Mouse (Mus musculus): Measurements from ENCODE around the gene Hils1. TPM values are rescaled to one million over a fixed set of nuclear protein-coding genes. Genes with fewer than 3 reads are reported as not detected.
A peak's percentile ranks its signal among the peaks of the same experiment; 100 is the strongest.

Hils1 gene
- polyA plus RNA-seq, 1 experiment, result not detected

DNA sequence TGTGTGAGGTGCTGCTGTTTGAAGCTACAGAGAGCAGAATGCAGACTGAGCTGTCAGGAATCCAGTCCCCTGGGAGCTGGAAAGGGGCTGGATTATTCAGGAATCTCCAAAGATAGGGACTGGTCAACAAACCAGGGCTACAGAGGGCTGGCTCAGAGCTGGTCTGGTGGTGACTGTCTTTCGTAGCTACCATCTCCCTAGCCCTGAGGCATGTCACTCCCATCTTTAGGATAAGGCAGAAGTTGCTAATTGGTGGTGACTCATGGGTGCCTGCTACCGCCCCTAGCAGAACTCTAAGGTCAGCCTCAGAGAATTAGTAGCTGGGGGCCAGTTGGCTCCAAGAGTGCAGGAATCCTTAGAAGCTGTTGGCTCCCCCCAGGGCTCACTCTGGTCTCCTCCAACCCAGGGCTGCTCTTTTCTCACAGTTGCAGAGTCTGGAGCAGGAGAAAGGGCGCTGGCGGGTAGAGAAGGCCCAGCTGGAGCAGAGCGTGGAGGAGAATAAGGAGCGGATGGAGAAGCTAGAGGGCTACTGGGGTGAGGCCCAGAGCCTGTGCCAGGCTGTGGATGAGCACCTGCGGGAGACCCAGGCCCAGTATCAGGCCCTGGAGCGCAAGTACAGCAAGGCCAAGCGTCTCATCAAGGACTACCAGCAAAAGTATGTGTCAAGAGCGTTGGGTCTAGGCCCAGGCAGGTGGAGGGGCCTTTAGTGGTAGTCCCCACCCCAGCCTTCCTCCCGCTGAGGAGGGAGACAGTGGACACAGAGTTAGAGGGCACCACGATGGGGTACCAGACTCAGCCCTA, 36.9 kb downstream of the Hils1 start:
- TF ChIP-seq GATA1 (IDR thresholded peaks at IDR 0.05; ENCODE audit: low read length), result no peak

DNA sequence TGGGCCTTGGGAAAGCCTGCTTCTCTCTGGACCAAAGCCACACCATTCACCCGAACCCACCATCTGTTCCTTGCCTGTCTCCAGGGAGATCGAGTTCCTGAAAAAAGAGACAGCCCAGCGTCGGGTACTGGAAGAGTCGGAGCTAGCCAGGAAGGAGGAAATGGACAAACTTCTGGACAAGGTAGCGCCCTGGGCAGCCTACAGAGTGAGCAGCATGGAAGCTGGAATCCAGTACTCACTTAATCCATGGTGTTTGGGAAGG, 37.5 kb downstream of the Hils1 start:
- no peak for TF ChIP-seq GATA1 (IDR thresholded peaks at IDR 0.05; ENCODE audit: low read length)

DNA sequence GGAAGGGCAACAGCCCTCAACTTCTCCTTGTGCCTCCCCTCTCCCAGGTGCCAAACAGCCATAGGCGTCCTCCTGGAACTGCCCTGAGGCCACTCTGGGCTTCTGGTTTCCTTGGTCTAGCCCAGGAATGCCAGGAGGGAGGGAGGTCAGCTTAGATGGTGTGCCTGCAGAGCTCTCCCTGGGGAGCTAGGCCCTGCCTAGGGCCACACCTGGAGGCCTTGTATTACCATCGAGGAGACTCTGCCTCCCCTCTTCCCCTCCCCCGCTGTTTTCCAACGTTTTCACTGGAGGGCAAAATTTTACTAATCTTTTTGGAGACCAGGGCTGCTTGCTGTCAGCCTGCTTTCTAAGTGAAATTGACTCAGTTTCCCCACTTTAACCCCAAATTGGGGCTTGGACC, 38.6 kb downstream of the Hils1 start:
- no peak for TF ChIP-seq GATA1 (IDR thresholded peaks at IDR 0.05; ENCODE audit: low read length)

DNA sequence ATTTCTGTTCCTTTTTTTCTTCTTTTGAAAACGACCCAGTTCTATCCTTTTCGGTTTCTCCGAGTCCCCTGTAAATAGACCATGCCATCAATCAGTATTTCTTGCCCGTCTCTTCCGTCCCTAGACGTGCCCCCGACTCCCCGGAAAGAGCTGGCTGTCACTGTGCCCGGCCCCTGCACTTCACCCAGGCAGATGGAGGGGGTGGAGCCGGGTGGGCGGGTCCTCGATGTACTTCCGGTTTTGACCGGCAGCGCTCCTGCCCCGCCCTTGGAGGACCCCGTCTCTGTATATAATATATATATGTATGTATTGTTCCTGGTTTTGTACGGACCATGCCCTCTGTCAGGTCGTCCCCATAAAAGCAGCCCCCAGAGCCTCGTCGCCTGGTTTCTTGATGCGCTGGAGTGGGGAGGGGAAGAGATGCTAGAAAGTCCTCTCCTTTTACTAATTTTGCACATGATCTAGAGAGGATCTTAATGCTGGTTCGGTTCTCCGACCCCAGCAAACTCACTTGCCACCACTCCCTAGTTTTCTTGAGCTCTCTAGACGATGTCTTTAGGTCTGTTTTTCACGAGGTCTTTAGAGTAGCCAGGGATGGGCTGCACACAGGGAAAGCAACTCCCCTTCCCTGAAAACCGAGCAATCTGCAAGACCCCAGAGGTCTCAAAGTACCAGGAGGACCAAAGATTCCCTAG, 39.3 kb downstream of the Hils1 start:
- no peak for TF ChIP-seq GATA1 (IDR thresholded peaks at IDR 0.05; ENCODE audit: low read length)

DNA sequence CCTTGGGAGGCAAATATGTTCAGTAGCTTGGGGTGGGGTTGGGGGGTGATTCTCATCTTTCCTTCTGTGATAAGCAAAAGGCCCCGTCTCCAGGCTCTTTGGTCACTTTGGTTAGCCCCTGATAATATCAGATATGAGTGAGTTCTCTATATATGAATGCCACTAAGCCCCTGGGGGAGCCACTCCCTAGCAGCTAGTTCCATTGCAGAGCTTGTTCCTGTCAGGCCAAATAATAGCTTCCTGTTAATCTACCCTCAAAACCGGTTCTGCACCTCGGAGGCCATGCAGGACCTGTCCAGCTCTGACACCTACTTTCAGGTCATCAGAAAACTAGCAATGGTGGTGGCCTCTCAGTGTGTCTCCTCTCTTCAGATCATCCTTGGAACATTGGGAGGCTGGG, 40.0 kb downstream of the Hils1 start:
- no peak for TF ChIP-seq GATA1 (IDR thresholded peaks at IDR 0.05; ENCODE audit: low read length)

DNA sequence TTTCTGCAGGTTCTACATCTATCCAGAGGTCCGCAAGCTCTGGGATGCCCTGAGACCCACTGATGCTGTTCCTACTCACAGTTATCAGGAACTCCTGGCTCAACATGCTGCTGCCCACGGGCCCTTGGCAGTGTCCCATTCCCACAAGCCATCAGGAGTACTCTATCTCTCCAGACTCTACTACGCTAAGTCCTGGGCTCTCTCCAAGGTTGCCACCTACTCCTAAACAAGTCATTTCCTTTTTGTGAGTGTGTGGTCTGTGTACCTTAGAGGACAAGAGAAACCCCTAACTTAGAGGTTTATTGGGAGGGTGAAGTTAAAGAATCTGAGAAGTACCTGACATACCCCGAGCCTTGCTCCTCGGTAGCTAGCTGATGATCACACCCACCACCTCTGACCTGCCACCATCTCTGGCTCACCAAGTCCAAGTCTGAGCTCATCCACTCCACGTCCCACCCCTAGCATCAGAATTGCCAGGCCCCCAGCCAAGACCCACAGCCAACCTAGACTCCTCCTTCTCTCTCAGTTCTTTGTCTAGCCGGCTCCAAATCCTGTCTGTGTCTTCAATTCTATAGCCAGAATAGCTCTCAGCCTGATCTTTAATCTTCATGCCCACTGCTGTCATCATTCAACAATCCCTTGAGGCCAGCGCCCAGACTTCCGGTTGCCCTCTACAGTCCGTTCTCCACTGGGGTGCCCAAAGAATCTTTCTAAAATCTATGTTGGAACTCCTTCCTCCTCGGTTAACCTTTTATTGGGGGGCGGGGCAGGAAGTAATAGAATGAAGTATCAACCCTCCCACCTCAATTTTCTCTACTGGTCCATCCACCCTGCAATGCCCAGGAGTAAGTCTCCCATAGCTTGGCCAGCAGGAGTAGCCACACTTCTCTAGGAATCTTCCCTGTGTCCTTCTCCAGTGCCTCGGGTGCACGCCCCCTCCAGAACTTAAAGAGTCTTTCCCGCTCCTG, 41.6 kb downstream of the Hils1 start:
- no peak for TF ChIP-seq GATA1 (IDR thresholded peaks at IDR 0.05; ENCODE audit: low read length)

DNA sequence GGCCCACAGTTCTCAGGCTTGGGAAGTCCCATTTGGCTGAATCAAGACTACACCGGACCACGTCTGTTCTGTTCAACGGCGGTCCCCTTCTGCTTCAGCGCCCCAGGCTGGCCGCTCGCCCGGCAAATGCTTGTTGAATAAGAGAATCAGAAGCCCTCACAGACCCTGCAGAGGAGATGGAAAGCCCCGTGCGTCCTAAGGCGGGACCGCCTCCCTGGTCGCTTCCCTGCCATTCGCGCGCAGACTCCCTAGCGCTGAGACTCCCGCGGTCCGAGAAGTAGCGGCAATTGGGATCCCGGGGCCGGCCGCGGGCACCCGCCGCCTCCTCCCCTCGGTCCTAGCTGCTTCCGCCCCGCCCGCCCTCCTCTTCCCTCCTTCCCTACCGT, 42.2 kb downstream of the Hils1 start, which contains the start of gene Samd14:
Samd14 (plus strand) TSS at position 251 of the 386 bp plus-strand sequence.
- no peak for TF ChIP-seq GATA1 (IDR thresholded peaks at IDR 0.05; ENCODE audit: low read length)

DNA sequence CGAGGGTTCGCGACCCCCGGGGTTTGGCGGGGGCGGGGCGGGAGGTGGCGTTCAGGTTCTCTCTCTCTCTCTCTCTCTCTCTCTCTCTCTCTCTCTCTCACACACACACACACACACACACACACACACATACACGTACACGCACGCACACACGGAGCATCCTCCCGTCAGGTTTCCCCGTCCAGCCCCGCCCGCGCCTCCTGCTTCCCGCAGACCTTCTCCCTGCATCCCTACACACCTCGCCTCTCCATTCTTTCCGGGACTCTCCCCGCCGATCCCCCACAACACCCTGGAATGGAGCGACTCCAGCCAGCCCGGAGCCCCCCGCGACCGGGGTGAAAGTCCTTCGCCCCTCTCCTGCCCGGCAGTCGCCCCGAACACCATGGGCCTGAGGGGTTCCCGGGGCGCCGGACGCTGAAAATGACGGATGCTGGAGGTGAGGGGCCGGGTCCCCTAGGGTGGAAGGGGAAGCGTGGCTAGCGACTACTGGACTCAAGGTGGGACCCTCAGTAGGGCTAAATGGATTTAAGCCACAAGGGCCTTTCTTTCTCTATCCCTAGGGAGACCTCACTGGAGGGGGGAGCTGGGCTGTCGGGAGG, 42.8 kb downstream of the Hils1 start:
- TF ChIP-seq GATA1 (IDR thresholded peaks at IDR 0.05; ENCODE audit: low read length), result no peak

DNA sequence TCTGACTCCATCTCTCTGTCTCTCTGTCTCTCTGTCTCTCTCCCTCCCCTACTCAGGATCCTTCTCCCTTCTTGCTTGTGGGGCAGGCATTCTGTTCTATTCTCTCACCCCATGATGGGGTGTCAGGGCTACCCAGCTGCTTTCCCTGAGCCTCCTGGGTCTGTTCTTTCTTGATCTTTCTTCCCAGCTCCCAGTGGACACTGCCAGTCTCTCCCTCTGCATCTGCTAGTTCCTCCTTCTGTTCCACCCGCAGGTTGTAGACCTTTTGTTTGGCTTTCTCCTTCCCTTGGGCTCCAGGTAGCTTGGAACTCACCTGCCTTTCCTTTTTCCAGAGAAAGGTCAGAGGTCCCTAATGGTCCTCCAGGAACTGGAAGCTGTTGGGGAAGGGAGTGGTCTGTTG, 44.0 kb downstream of the Hils1 start:
- no peak for TF ChIP-seq GATA1 (IDR thresholded peaks at IDR 0.05; ENCODE audit: low read length)

DNA sequence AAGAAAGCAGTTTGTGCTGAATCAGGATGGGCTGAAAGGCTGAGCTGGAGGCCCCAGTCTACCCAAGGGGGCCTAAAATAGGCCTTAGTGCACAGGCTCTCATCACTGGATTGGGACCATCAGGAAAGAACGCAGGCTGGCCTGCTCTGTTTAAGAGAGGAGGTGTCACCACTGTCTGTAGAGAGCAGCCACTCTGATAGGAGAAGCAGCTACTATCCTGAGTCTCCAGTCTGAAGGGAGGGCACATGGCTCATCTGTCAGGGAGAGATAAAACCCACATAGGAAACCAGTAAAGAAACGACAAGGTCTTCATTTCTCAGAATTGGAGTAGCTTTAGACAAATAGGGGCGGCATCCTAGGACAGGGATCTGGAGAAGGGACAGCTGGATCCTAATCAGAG, 44.7 kb downstream of the Hils1 start:
- TF ChIP-seq GATA1 (IDR thresholded peaks at IDR 0.05; ENCODE audit: low read length), result peak; percentile 99

DNA sequence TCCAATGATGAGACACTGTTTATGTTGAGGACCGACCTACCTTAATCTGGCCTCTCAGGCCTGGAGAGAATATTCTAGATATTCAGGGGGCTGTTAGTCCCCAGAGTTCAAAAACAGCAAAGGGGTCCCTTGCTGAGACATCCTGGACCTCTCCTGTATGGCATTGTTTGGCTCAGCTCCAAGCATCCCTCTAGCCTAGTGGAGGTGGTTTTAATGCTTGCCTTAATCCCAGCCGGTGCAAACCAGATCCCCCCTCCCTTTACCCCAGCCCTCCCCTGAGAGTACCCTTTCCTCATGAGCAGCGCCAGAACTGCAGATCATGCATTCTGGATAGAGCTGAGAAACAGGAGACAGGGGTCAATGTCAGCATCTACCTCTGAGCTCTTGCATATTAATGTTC, 45.1 kb downstream of the Hils1 start:
- TF ChIP-seq GATA1 (IDR thresholded peaks at IDR 0.05; ENCODE audit: low read length), result no peak

DNA sequence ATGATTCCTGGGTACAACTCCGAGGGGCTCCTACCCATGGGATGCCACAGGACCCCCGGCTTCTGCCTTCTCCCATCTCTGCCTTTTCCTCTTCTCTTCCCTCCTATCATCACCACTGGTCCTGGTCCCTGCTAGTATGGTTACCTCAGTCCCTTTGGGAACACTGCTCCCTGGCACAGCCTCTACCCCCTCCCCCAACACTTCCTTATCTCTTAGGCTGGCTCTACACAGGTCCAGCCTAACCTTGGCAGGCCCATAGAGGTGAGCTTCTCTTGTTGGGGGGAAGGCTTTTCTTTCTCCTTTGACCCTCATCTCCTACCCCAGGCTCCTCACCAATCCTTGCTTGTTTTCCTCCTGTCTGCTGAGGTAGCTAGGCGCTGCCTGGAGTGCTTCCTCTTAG, 48.1 kb downstream of the Hils1 start:
- TF ChIP-seq GATA1 (IDR thresholded peaks at IDR 0.05; ENCODE audit: low read length), result no peak

Other genes with a start within 250 kb of the Hils1 start
- 0.06 and 0.12 TPM in 2 replicates for gene Cdc34b, start 225.8 kb upstream of the Hils1 start, polyA plus RNA-seq (2012)
- gene Tmem92, start 184.9 kb upstream of the Hils1 start, polyA plus RNA-seq (2012), result not detected in 2 replicates
- gene Col1a1, start 31.4 kb upstream of the Hils1 start, polyA plus RNA-seq (2012), result 0.01 TPM in 2 replicates
- not detected in 2 replicates for gene Sgca, start 8.7 kb downstream of the Hils1 start, polyA plus RNA-seq (2012)
- 208 and 249 TPM in 2 replicates for gene Ppp1r9b, start 23.4 kb downstream of the Hils1 start, polyA plus RNA-seq (2012)
- gene Samd14, start 42.3 kb downstream of the Hils1 start, polyA plus RNA-seq (2012), result 370 and 460 TPM in 2 replicates
- 32.6 and 36.2 TPM in 2 replicates for gene Pdk2, start 73.8 kb downstream of the Hils1 start, polyA plus RNA-seq (2012)
- gene Itga3, start 109.2 kb downstream of the Hils1 start, polyA plus RNA-seq (2012), result not detected in 2 replicates
- gene Dlx3, start 152.5 kb downstream of the Hils1 start, polyA plus RNA-seq (2012), result not detected in 2 replicates
- not detected in 2 replicates for gene Dlx4, start 178.7 kb downstream of the Hils1 start, polyA plus RNA-seq (2012)